Mouse (Mus musculus): ENCODE data around the gene Ambp. TPM values are rescaled to one million over a fixed set of nuclear protein-coding genes. Genes with fewer than 3 reads are reported as not detected.

Gene Ambp
- polyA plus RNA-seq, 1 experiment from 2014 or later = not detected

- no peak for ATAC-seq (ENCODE audit: low FRiP score)
- Histone ChIP-seq H3K9me3 (no peaks in the 10 kb centered on the region), H3K4me3 (no peak overlapping the region), H3K27ac (no peak overlapping the region), H3K4me2 (no peak overlapping the region), H3K4me1 (replicated peaks) (no peaks in the 10 kb centered on the region), H3K27me3 (no peaks in the 10 kb centered on the region), H3K9ac (no peak overlapping the region), H3K36me3 (peaks cover 66% of the 10 kb centered on the region)
- WGBS = 91% methylated on average over 4 of the region's 4 CpGs
Measured at GRCm38 (mm10) chr4:63102025-63102424, 52.6 kb downstream of the Ambp start.

DNA sequence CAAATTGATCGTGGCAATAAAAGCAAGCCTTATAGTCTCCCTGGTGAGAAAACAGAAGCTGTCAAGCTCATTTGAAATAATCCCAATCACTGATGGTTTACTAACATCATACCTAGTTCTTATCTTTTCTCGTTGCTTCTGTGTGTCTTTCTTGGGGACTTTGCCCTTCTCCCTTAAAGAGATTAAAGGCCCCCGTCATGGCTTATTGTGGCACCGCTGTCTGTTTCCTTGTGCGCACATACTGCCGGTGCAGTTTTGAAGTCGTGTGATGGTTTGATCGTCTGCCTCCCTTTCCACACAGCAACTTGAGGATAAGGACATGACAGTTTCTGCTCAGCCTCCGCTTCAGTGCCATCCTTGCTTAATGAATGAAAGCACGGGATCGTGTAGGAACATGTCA lies 54.1 kb downstream of the Ambp start:
- H3K36me3 ChIP-seq = peaks cover 74% of the 10 kb centered on the region
- 92% methylated on average over 11 of the region's 11 CpGs for WGBS
- ATAC-seq (ENCODE audit: low FRiP score) = no peak
- H3K9me3 ChIP-seq = no peaks in the 10 kb centered on the region
- H3K4me1 ChIP-seq (replicated peaks) = no peaks in the 10 kb centered on the region
- no peak overlapping the region for H3K4me2 ChIP-seq
- no peak overlapping the region for H3K27ac ChIP-seq
- no peak overlapping the region for H3K4me3 ChIP-seq
- H3K27me3 ChIP-seq = no peaks in the 10 kb centered on the region
- no peak overlapping the region for H3K9ac ChIP-seq

- no peak overlapping the region for H3K9ac ChIP-seq
- H3K9me3 ChIP-seq = no peaks in the 10 kb centered on the region
- H3K4me1 ChIP-seq (replicated peaks) = no peaks in the 10 kb centered on the region
- whole genome bisulfite sequencing = 89% methylated on average over 1 of the region's 1 CpGs
- H3K4me2 ChIP-seq = no peak overlapping the region
- no peaks in the 10 kb centered on the region for H3K27me3 ChIP-seq
- H3K36me3 ChIP-seq = peaks cover 78% of the 10 kb centered on the region
- H3K4me3 ChIP-seq = no peak overlapping the region
- no peak for ATAC-seq (ENCODE audit: low FRiP score)
- no peak overlapping the region for H3K27ac ChIP-seq
Measured at GRCm38 (mm10) chr4:63097603-63098002, 57.0 kb downstream of the Ambp start.

Other genes starting within 250 kb of the Ambp start
- gene Zfp618, start 189.2 kb downstream of the Ambp start, polyA plus RNA-seq (2015; fragmentation: Nextera tagmentation; extraction: Ambion mirVana) = 37.9 and 41.5 TPM in 2 replicates
- gene Kif12, start 17.3 kb upstream of the Ambp start, polyA plus RNA-seq (2015; fragmentation: Nextera tagmentation; extraction: Ambion mirVana) = not detected in 2 replicates
- gene Col27a1, start 59.2 kb upstream of the Ambp start, polyA plus RNA-seq (2015; fragmentation: Nextera tagmentation; extraction: Ambion mirVana) = 2.1 and 2.4 TPM in 2 replicates
- not detected in 2 replicates for gene Orm1, start 189.8 kb upstream of the Ambp start, polyA plus RNA-seq (2015; fragmentation: Nextera tagmentation; extraction: Ambion mirVana)
- gene Orm3, start 201.4 kb upstream of the Ambp start, polyA plus RNA-seq (2015; fragmentation: Nextera tagmentation; extraction: Ambion mirVana) = not detected in 2 replicates
- not detected in 2 replicates for gene Orm2, start 207.7 kb upstream of the Ambp start, polyA plus RNA-seq (2015; fragmentation: Nextera tagmentation; extraction: Ambion mirVana)
- 6.0 and 6.2 TPM in 2 replicates for gene Akna, start 248.6 kb upstream of the Ambp start, polyA plus RNA-seq (2015; fragmentation: Nextera tagmentation; extraction: Ambion mirVana)